Mouse (Mus musculus): Measurements from ENCODE around the gene Hc. TPM values are rescaled to one million over a fixed set of nuclear protein-coding genes. Genes with fewer than 3 reads are reported as not detected.

The Hc gene
- polyA plus RNA-seq, 2 experiments = 0.33 TPM; not detected in 1

GRCm38 (mm10) chr2:34957405-34957804 lies 103.8 kb downstream of the Hc start:
- no peak overlapping the region for H3K4me3 ChIP-seq (replicated peaks; ENCODE audit: low read length)
- H3K36me3 ChIP-seq (ENCODE audit: control insufficient read depth, insufficient read depth, low read length) = no peaks in the 10 kb centered on the region
- H3K9ac ChIP-seq (ENCODE audit: low read depth, low read length, severe bottlenecking) = no peak overlapping the region
- no peak for TF ChIP-seq POLR2A (IDR thresholded peaks at IDR 0.05; ENCODE audit: borderline replicate concordance, extremely low read depth, insufficient read depth, insufficient read length)
- peaks cover 6% of the 10 kb centered on the region for H3K4me1 ChIP-seq (ENCODE audit: control insufficient read depth, insufficient read depth, low read length)
- 68% methylated on average over 1 of the region's 1 CpGs for WGBS
- no peaks in the 10 kb centered on the region for H3K27me3 ChIP-seq (ENCODE audit: control insufficient read depth, insufficient read depth, low read length)
- ATAC-seq (ENCODE audit: low FRiP score, low read depth) (no peak), DNase-seq (ENCODE audit: low spot score) (no peak)
- no peak overlapping the region for H3K4me2 ChIP-seq (replicated peaks; ENCODE audit: low read depth, low read length, severe bottlenecking)
- no peaks in the 10 kb centered on the region for H3K9me3 ChIP-seq (ENCODE audit: control insufficient read depth, low read length)
- H3K27ac ChIP-seq (replicated peaks; ENCODE audit: low read depth, low read length) = no peak overlapping the region

- H3K9me3 ChIP-seq (ENCODE audit: control insufficient read depth, low read length) = no peaks in the 10 kb centered on the region
- H3K27ac ChIP-seq (replicated peaks; ENCODE audit: low read depth, low read length) = no peak overlapping the region
- DNase-seq (ENCODE audit: low spot score) (no peak), ATAC-seq (ENCODE audit: low FRiP score, low read depth) (no peak)
- no peak for TF ChIP-seq POLR2A (IDR thresholded peaks at IDR 0.05; ENCODE audit: borderline replicate concordance, extremely low read depth, insufficient read depth, insufficient read length)
- peaks cover 6% of the 10 kb centered on the region for H3K4me1 ChIP-seq (ENCODE audit: control insufficient read depth, insufficient read depth, low read length)
- H3K36me3 ChIP-seq (ENCODE audit: control insufficient read depth, insufficient read depth, low read length) = no peaks in the 10 kb centered on the region
- WGBS = 69% methylated on average over 5 of the region's 5 CpGs
- H3K4me3 ChIP-seq (replicated peaks; ENCODE audit: low read length) = no peak overlapping the region
- H3K9ac ChIP-seq (ENCODE audit: low read depth, low read length, severe bottlenecking) = no peak overlapping the region
- no peak overlapping the region for H3K4me2 ChIP-seq (replicated peaks; ENCODE audit: low read depth, low read length, severe bottlenecking)
- H3K27me3 ChIP-seq (ENCODE audit: control insufficient read depth, insufficient read depth, low read length) = no peaks in the 10 kb centered on the region
Measured at GRCm38 (mm10) chr2:34956941-34957340, 104.3 kb downstream of the Hc start.

- no peak overlapping the region for H3K27ac ChIP-seq (replicated peaks; ENCODE audit: low read depth, low read length)
Measured at GRCm38 (mm10) chr2:34954344-34954743, 106.9 kb downstream of the Hc start.

GRCm38 (mm10) chr2:34953547-34954116 lies 107.6 kb downstream of the Hc start:
- no peak overlapping the region for H3K27ac ChIP-seq (replicated peaks; ENCODE audit: low read depth, low read length)
- TF ChIP-seq POLR2A (IDR thresholded peaks at IDR 0.05; ENCODE audit: borderline replicate concordance, extremely low read depth, insufficient read depth, insufficient read length) = no peak
- H3K4me2 ChIP-seq (replicated peaks; ENCODE audit: low read depth, low read length, severe bottlenecking) = no peak overlapping the region
- no peak for ATAC-seq (ENCODE audit: low FRiP score, low read depth)
- no peaks in the 10 kb centered on the region for H3K4me1 ChIP-seq (ENCODE audit: control insufficient read depth, insufficient read depth, low read length)
- no peak for DNase-seq (ENCODE audit: low spot score)
- H3K27me3 ChIP-seq (ENCODE audit: control insufficient read depth, insufficient read depth, low read length) = no peaks in the 10 kb centered on the region
- no peaks in the 10 kb centered on the region for H3K36me3 ChIP-seq (ENCODE audit: control insufficient read depth, insufficient read depth, low read length)
- no peaks in the 10 kb centered on the region for H3K9me3 ChIP-seq (ENCODE audit: control insufficient read depth, low read length)
- H3K9ac ChIP-seq (ENCODE audit: low read depth, low read length, severe bottlenecking) = no peak overlapping the region
- no peak overlapping the region for H3K4me3 ChIP-seq (replicated peaks; ENCODE audit: low read length)
- 61% methylated on average over 2 of the region's 2 CpGs for WGBS

More at GRCm38 (mm10) chr2:34954344-34954743, 106.9 kb downstream of the Hc start:
- ATAC-seq (ENCODE audit: low FRiP score, low read depth) (no peak), DNase-seq (ENCODE audit: low spot score) (no peak)
- H3K9ac ChIP-seq (ENCODE audit: low read depth, low read length, severe bottlenecking) = no peak overlapping the region
- H3K4me2 ChIP-seq (replicated peaks; ENCODE audit: low read depth, low read length, severe bottlenecking) = no peak overlapping the region
- no peaks in the 10 kb centered on the region for H3K9me3 ChIP-seq (ENCODE audit: control insufficient read depth, low read length)
- no peak overlapping the region for H3K4me3 ChIP-seq (replicated peaks; ENCODE audit: low read length)
- H3K27me3 ChIP-seq (ENCODE audit: control insufficient read depth, insufficient read depth, low read length) = no peaks in the 10 kb centered on the region
- TF ChIP-seq POLR2A (IDR thresholded peaks at IDR 0.05; ENCODE audit: borderline replicate concordance, extremely low read depth, insufficient read depth, insufficient read length) = no peak
- H3K36me3 ChIP-seq (ENCODE audit: control insufficient read depth, insufficient read depth, low read length) = no peaks in the 10 kb centered on the region
- H3K4me1 ChIP-seq (ENCODE audit: control insufficient read depth, insufficient read depth, low read length) = no peaks in the 10 kb centered on the region

GRCm38 (mm10) chr2:34953018-34953417 lies 108.2 kb downstream of the Hc start:
- no peak overlapping the region for H3K4me3 ChIP-seq (replicated peaks; ENCODE audit: low read length)
- no peak overlapping the region for H3K9ac ChIP-seq (ENCODE audit: low read depth, low read length, severe bottlenecking)
- no peaks in the 10 kb centered on the region for H3K27me3 ChIP-seq (ENCODE audit: control insufficient read depth, insufficient read depth, low read length)
- no peaks in the 10 kb centered on the region for H3K9me3 ChIP-seq (ENCODE audit: control insufficient read depth, low read length)
- no peak overlapping the region for H3K27ac ChIP-seq (replicated peaks; ENCODE audit: low read depth, low read length)
- no peak for TF ChIP-seq POLR2A (IDR thresholded peaks at IDR 0.05; ENCODE audit: borderline replicate concordance, extremely low read depth, insufficient read depth, insufficient read length)
- H3K4me2 ChIP-seq (replicated peaks; ENCODE audit: low read depth, low read length, severe bottlenecking) = no peak overlapping the region
- WGBS = 62% methylated on average over 4 of the region's 4 CpGs
- DNase-seq (ENCODE audit: low spot score) = no peak
- no peaks in the 10 kb centered on the region for H3K4me1 ChIP-seq (ENCODE audit: control insufficient read depth, insufficient read depth, low read length)
- no peaks in the 10 kb centered on the region for H3K36me3 ChIP-seq (ENCODE audit: control insufficient read depth, insufficient read depth, low read length)
- ATAC-seq (ENCODE audit: low FRiP score, low read depth) = no peak

GRCm38 (mm10) chr2:34951469-34951868 lies 109.8 kb downstream of the Hc start:
- no peaks in the 10 kb centered on the region for H3K36me3 ChIP-seq (ENCODE audit: control insufficient read depth, insufficient read depth, low read length)
- no peak for DNase-seq (ENCODE audit: low spot score)
- H3K27ac ChIP-seq (replicated peaks; ENCODE audit: low read depth, low read length) = no peak overlapping the region
- H3K9me3 ChIP-seq (ENCODE audit: control insufficient read depth, low read length) = no peaks in the 10 kb centered on the region
- H3K4me1 ChIP-seq (ENCODE audit: control insufficient read depth, insufficient read depth, low read length) = 0 out of 2 replicates have a peak, but pooled peaks cover 3% of the 10 kb centered on the region
- H3K27me3 ChIP-seq (ENCODE audit: control insufficient read depth, insufficient read depth, low read length) = no peaks in the 10 kb centered on the region
- H3K4me2 ChIP-seq (replicated peaks; ENCODE audit: low read depth, low read length, severe bottlenecking) = no peak overlapping the region
- H3K4me3 ChIP-seq (replicated peaks; ENCODE audit: low read length) = no peak overlapping the region
- H3K9ac ChIP-seq (ENCODE audit: low read depth, low read length, severe bottlenecking) = no peak overlapping the region
- no peak for TF ChIP-seq POLR2A (IDR thresholded peaks at IDR 0.05; ENCODE audit: borderline replicate concordance, extremely low read depth, insufficient read depth, insufficient read length)
- ATAC-seq (ENCODE audit: low FRiP score, low read depth) = no peak

Data from limb, embryonic 14.5 days (tissue).